Mouse (Mus musculus) kidney, adult 2 months (tissue): ENCODE results near the gene Slit1.

Experiments
- CTCF ChIP-seq: fragments of 200-500 bp; conservative IDR thresholded peaks from 2 replicates; pipeline ENCODE4 v1.5.1; 2011; ENCODE audit warnings: low read depth, mild to moderate bottlenecking, control low read depth, low read length, moderate library complexity, mixed read lengths; ENCODE audit not compliant: insufficient read depth, insufficient read length
- POLR2A ChIP-seq: fragments of 200-500 bp; IDR thresholded peaks from one replicate; pipeline ENCODE4 v1.6.1; 2011; ENCODE audit warnings: low read depth, low read length, control low read depth

DNA sequence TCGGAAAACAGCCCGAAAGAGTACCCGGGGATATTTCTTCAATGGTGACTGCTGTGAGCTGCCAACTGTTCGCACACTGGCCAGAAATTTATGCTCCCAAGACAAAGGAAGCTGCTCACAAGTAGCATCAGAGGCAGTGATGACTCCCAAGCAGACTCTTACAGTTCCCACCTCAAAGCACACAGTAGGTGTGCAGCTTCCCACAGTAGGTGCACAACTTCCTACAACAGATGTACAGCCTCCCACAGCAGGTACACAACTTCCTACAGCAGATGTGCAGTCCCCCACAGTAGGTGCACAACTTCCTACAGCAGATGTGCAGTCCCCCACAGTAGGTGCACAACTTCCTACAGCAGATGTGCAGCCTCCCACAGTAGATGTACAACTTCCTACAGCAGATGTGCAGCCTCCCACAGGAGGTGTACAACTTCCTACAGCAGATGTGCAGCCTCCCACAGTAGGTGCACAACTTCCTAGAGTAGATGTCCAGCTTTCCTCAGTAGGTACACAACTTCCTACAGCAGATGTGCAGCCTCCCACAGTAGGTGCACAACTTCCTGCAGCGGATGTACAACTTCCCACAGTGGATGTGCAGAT is 160.4 kb downstream of the Slit1 start:
- TF ChIP-seq CTCF: no peak
- TF ChIP-seq POLR2A: no peak
